Mouse (Mus musculus) heart, postnatal 0 days (tissue): ENCODE results near the gene Ndrg2.
"Not testable (repeated sequence)": the region's sequence is repeated elsewhere in the genome, so short reads cannot be mapped to it uniquely, and the experiment has no call there.

ENCODE experiments used
- CTCF ChIP-seq: IDR thresholded peaks from 2 replicates; pipeline ENCODE4 v1.5.1; 2016; ENCODE audit warnings: antibody characterized with exemption, control low read depth, low read depth
- EP300 ChIP-seq: IDR thresholded peaks from 2 replicates; pipeline ENCODE4 v1.6.1; 2016; ENCODE audit warnings: antibody characterized with exemption, low read depth

DNA sequence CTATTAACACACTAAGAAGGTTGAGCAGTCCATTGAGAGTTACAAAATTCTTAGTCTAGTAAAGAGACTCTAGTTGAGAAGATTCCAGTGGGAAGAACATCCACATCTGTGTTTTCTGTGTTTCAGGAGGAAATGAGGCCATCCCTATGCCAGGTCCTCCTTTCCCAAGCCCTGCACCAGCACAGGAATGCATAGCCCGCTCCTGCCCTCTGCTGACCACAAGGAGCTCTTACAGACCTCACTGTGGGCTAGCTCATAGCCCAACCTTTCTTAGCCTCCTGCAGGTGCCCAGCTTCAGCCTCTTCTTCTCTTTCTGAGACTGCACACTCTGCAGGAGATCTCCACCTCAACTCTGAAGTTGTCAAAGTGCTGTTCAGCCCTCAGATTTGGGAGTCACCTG lies 50.4 kb downstream of the Ndrg2 start:
- TF ChIP-seq CTCF, result peak; percentile 48
- not testable (repeated sequence) for TF ChIP-seq EP300
